Mouse (Mus musculus): ENCODE measurements around the gene Skint7.
"Not testable (repeated sequence)": the region's sequence is repeated elsewhere in the genome, so short reads cannot be mapped to it uniquely, and the experiment has no call there.

GRCm38 (mm10) chr4:111963241-111963640, 9.5 kb upstream of the Skint7 start:
- not testable (repeated sequence) for TF ChIP-seq CTCF (IDR thresholded peaks at IDR 0.05; ENCODE audit: low read depth); EP300 (optimal IDR thresholded peaks at IDR 0.05)
